Mouse (Mus musculus): ENCODE data around the gene Tlx3. TPM values are rescaled to one million over a fixed set of nuclear protein-coding genes. Genes with fewer than 3 reads are reported as not detected.
A peak's percentile ranks its signal among the peaks of the same experiment; 100 is the strongest.

The Tlx3 gene
- polyA plus RNA-seq, 1 experiment from 2014 or later = 0.32 TPM

DNA sequence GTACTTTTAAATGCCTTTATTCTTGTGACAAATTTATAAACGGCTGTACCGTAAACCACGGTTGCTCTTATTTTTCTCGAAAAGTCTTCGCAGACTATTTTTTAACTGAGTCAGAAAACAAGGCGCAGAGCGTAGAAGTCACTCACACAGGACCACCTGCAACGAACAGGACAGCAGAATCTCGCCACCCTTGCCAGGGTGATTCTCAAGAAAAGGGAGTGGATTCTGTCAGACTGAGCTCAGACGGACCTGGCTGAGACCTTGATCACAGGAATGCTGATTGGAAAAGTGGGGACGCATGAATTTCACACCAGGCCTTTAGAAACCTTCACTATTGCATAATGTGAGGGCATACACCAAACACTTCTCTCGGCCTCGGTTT, 6.3 kb downstream of the Tlx3 start:
- ATAC-seq (no peak), DNase-seq (ENCODE audit: low read depth, low spot score) (no peak)
- CTCF ChIA-PET = no interaction called here
- TF ChIP-seq CTCF (IDR thresholded peaks at IDR 0.05) = no peak
- POLR2A ChIA-PET = no interaction called here
- in situ Hi-C loops (cut with MboI; ENCODE audit: low pct_unique_long_range_greater_than_20kb) = no loop called here
- H3K27me3 ChIP-seq = peaks cover 31% of the 10 kb centered on the region

DNA sequence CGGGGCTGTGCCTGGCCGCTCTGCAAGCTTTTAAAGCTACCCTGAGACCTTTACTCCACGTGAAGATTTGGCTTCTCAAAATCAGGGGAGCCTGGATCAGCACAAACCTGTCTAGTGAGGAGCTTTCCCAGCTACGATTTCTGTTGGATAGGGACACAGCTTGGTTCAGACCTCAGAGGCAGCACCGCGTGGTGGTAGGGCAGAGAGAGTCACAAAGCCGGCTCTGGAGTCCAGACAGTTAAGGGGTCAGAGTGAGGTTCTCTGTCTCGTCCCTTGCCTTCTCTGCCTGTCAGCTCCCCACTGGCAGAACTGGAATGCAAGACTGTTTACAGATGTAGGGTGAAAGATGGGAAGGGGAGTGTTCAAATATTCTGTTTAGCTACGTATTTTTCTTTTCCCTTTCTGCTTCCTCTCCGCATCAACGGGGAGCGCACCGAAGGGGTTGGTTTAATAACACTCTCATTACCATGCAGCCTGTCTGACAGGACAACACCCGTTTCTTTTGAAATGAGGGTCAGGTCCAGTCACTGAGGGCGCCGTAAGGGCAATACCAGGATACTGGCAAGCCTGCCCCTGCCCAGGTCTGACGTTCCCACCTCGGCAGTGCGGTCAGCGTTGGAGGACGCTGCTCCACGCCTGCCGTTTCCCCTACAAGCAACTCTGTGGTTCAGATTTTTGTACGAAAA, 6.8 kb downstream of the Tlx3 start:
- ATAC-seq (no peak), DNase-seq (ENCODE audit: low read depth, low spot score) (no peak)
- POLR2A ChIA-PET = no interaction called here
- in situ Hi-C loops (cut with MboI; ENCODE audit: low pct_unique_long_range_greater_than_20kb) = no loop called here
- TF ChIP-seq CTCF (IDR thresholded peaks at IDR 0.05) = no peak
- CTCF ChIA-PET = no interaction called here
- peaks cover 32% of the 10 kb centered on the region for H3K27me3 ChIP-seq

DNA sequence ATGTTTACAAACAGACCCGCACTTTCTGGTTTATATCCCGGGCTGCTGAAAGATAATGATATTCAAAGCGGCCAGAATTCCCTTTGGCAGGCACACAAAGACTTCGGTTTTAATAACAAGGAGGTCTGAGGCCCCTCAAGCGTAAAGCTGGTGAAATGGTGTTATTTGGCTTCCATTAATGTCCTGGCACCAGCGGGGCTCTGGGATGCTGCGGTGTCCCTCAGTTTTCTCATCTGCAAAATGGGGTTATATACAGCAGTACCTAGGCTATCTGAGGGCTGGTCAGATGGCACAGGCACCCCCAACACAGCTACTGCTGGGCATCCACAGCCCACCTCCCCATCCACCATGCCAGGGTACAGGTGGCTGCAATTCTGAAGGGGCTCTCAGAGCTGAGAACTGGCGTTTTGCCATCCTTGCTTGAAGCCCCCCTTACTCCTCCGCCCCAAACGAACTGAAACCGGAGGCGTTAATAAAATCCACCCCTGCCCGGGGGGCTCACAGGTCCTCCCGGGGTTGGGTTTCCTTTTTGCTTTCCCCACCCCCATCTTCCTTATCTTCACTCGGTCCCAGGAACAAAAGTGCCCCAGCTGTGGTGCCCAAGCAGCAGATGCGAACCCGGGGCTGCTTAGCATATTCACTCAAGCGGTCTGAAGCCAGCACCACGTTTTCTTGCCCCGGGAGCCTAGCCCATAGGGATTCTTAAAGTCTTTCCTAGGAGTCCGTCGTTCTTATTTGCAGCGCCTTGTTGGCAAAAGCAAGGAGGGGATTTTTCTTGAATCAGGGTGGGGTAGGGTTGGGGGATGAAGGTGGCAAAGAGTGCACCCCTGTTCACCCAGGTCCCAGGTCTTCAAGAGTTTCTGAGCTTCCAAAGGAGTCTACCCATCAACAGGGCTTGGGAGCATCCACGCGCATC, 7.6 kb downstream of the Tlx3 start:
- in situ Hi-C loops (cut with MboI; ENCODE audit: low pct_unique_long_range_greater_than_20kb) = no loop called here
- ChIA-PET POLR2A (no interaction called here), CTCF (no interaction called here)
- peaks cover 28% of the 10 kb centered on the region for H3K27me3 ChIP-seq
- TF ChIP-seq CTCF (IDR thresholded peaks at IDR 0.05) = no peak
- DNase-seq (ENCODE audit: low read depth, low spot score) (no peak), ATAC-seq (no peak)

DNA sequence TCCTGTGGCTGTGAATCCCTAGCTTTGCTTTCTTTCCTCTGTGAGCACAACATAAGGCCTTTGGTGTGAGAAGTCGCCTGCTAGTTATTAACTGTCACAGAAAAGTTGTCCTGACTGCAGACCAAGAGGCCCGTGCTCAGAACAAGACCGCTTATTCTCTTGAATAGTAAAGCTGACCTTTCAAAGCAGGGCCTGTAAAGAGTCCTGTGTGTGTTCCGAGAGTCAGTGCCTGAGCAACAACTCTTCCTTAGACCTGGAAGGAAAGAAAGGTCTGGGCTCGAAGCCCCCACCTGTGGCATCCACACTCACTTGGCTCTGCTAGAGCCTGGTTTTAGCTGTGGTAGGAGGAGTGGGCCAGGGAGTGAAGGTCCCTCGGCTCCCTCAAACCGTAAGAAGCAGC, 8.3 kb downstream of the Tlx3 start:
- CTCF ChIA-PET = no interaction called here
- in situ Hi-C loops (cut with MboI; ENCODE audit: low pct_unique_long_range_greater_than_20kb) = no loop called here
- POLR2A ChIA-PET = no interaction called here
- H3K27me3 ChIP-seq = peaks cover 21% of the 10 kb centered on the region
- no peak for TF ChIP-seq CTCF (IDR thresholded peaks at IDR 0.05)
- no peak for ATAC-seq
- no peak for DNase-seq (ENCODE audit: low read depth, low spot score)

DNA sequence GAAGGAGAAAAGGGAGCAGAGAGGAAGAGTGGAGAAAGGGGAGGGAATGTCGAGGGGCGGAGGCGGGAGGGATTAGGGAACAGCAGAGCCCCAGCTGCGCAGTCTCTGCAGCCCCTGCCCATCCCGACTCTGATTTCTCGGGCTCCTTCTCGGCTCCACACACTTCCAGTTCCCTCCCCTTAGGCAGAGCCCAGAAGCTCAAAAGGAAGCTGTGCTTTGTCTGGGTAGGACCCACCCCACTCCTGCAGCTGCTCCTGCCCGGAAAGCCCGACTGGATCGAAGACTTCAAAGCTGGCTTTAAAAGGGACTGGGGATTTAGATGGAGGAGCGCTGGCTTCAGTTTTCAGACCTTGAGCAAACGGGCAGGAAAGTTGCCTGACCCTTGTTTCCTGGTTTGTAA, 9.7 kb downstream of the Tlx3 start:
- in situ Hi-C loops (cut with MboI; ENCODE audit: low pct_unique_long_range_greater_than_20kb) = no loop called here
- ATAC-seq = no peak

DNA sequence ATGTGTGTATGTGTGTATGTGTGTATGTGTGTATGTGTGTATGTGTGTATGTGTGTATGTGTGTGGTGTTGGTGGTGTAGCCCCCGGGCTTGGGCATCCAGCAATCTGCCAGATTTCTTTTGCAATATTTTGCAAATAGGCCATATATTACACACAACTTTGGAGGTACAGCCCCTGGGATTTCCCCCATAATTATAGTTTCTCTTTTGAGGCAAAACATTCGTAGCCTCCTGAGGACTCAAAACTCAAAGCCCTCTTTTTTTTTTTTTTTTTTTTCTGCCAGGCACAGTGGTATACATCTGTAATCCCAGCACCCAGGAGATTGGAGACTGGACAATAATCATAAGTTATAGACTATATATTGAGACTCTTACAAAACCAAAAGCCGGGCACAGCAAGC, 21.6 kb downstream of the Tlx3 start:
- ATAC-seq = no peak
- in situ Hi-C loops (cut with MboI; ENCODE audit: low pct_unique_long_range_greater_than_20kb) = no loop called here
- ChIA-PET CTCF (no interaction called here), POLR2A (interaction anchor here (0.6 kb wide), 1 partner anchor 12 kb away, joined by 7 read pairs; no protein-coding TSS in a partner anchor)
- no peak for DNase-seq (ENCODE audit: low read depth, low spot score)
- peaks cover 8% of the 10 kb centered on the region for H3K27me3 ChIP-seq
- no peak for TF ChIP-seq CTCF (IDR thresholded peaks at IDR 0.05)

More for the DNA sequence above, 9.7 kb downstream of the Tlx3 start:
- DNase-seq (ENCODE audit: low read depth, low spot score) = no peak
- ChIA-PET POLR2A (interaction anchor here (0.7 to 0.8 kb wide), 2 partner anchors 11 to 14 kb away, joined by 3 to 7 read pairs; no protein-coding TSS in a partner anchor), CTCF (no interaction called here)
- no peak for TF ChIP-seq CTCF (IDR thresholded peaks at IDR 0.05)
- peaks cover 18% of the 10 kb centered on the region for H3K27me3 ChIP-seq

DNA sequence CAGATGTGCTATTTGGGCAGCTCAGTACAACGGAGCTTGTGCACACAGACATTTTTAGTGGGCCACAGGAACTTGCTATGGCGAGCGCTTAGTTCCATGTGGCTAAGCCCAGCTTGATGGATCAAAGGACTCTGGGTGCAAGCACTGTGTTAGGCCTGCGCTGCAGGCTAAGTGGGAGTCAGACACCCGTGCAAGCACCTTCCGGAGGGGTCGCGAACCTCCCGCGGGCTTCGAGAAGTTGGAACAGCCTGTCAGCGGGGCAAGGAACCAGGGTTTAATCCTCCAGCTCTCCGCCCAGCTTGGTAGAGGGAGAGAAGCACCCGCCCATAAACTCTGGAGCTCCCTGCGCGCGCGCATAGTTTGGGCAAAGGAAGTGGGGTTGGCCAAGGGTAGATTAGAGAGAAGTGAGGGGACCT, 22.7 kb downstream of the Tlx3 start:
- DNase-seq (ENCODE audit: low read depth, low spot score) (no peak), ATAC-seq (no peak)
- in situ Hi-C loops (cut with MboI; ENCODE audit: low pct_unique_long_range_greater_than_20kb) = no loop called here
- TF ChIP-seq CTCF (IDR thresholded peaks at IDR 0.05) = no peak
- peaks cover 8% of the 10 kb centered on the region for H3K27me3 ChIP-seq
- ChIA-PET POLR2A (interaction anchor here (0.6 kb wide), 1 partner anchor 22 kb away, joined by 3 read pairs; no protein-coding TSS in a partner anchor), CTCF (interaction anchor here (1.5 to 3.0 kb wide), 3 partner anchors 110 to 433 kb away, joined by 3 to 15 read pairs (median 8); no protein-coding TSS in a partner anchor)

DNA sequence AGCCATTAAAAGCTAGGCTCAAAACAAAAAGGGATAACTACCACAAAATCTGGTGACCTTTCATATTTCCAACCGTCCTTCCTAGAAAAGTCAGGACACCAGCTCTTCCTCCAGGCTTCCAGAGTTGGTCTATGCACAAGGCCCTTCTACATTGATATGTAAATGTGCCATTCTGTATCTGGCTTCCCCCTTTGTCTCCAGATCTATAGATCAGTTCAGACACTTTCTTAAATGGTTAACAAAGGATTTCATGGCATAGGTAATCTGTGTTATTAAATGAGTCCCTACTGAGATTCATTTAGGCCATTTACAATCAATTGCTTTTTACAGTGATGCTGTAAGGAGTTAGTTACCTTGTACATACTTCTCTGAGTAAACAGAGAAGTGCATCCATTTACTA, 23.6 kb downstream of the Tlx3 start:
- in situ Hi-C loops (cut with MboI; ENCODE audit: low pct_unique_long_range_greater_than_20kb) = loop anchor here (5.0 kb wide), 4 partner anchors 117 to 542 kb away; no protein-coding TSS in a partner anchor
- ATAC-seq (no peak), DNase-seq (ENCODE audit: low read depth, low spot score) (no peak)
- POLR2A ChIA-PET = no interaction called here
- CTCF ChIA-PET = interaction anchor here (1.5 to 3.0 kb wide), 3 partner anchors 111 to 434 kb away, joined by 3 to 15 read pairs (median 8); no protein-coding TSS in a partner anchor
- no peak for TF ChIP-seq CTCF (IDR thresholded peaks at IDR 0.05)
- H3K27me3 ChIP-seq = peaks cover 10% of the 10 kb centered on the region

DNA sequence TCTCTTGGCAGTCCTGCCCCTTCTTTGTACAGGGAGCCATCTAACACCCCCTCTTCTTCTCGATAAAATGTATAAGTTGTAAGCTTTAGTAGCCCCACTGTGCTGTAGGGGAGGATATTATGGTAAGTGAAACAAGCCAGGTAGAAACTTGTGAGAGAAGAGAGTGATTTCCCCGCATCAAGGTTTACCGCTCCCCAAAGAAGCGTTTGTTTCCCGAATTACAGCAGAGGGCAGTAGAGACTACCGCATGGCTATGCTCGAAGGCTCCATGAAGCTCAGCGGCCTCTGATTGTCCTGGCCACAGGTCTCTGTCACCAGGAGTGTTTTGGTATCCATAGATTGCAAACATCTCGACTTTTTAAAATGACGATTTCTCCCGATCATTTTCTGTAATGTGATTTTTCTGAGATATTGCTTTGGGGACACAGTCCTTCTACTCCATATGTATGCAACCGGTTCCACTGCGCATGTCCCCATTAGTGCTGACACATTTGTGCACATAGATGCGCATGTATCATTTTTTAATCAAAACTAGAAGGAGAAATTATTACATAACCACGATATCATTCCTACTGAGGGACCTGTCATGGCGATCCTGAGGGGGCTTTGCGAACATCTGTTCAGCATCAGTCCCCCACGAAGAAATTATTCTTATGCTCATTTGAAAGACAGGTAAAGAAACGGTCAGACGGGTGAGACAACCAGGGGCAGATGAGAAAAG, 26.7 kb downstream of the Tlx3 start:
- peaks cover 28% of the 10 kb centered on the region for H3K27me3 ChIP-seq
- ATAC-seq = peak; percentile 88
- ChIA-PET CTCF (interaction anchor here (0.9 to 3.6 kb wide), 8 partner anchors 9 to 122 kb away, joined by 3 to 62 read pairs (median 3); no protein-coding TSS in a partner anchor), POLR2A (no interaction called here)
- in situ Hi-C loops (cut with MboI; ENCODE audit: low pct_unique_long_range_greater_than_20kb) = loop anchor here (5.0 kb wide), 4 partner anchors 121 to 546 kb away; no protein-coding TSS in a partner anchor
- DNase-seq (ENCODE audit: low read depth, low spot score) = no peak
- TF ChIP-seq CTCF (IDR thresholded peaks at IDR 0.05) = peak; percentile 92

DNA sequence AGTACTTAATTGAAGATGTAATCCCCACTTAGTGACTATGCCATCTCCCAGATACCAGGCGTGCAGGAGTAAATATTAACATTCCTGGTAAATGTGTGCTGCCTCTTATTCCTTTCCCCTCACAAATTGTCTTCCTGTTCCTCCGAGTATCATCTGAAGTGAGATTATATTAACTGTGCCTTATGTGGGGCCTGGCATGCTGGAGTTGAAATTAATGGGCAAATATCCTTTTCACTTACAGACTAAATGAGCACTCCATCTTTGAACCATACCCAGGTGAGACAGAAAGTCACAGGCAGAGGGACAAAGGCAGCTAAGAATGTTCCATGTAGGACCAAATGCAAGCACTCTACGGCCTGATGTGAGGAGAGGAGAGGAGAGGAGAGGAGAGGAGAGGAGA, 27.6 kb downstream of the Tlx3 start:
- TF ChIP-seq CTCF (IDR thresholded peaks at IDR 0.05) = no peak
- ATAC-seq (no peak), DNase-seq (ENCODE audit: low read depth, low spot score) (no peak)
- in situ Hi-C loops (cut with MboI; ENCODE audit: low pct_unique_long_range_greater_than_20kb) = loop anchor here (5.0 kb wide), 4 partner anchors 122 to 547 kb away; no protein-coding TSS in a partner anchor
- H3K27me3 ChIP-seq = peaks cover 37% of the 10 kb centered on the region
- ChIA-PET CTCF (interaction anchor here (0.9 to 3.6 kb wide), 4 partner anchors 108 to 120 kb away, joined by 3 to 62 read pairs (median 12); no protein-coding TSS in a partner anchor), POLR2A (interaction anchor here (0.9 kb wide), 1 partner anchor 121 kb away, joined by 3 read pairs; no protein-coding TSS in a partner anchor)
